Mouse (Mus musculus) lung, embryonic 14.5 days (tissue): ENCODE data around the gene Gm17018. TPM values are rescaled to one million over a fixed set of nuclear protein-coding genes. Genes with fewer than 3 reads are reported as not detected.
A peak's percentile ranks its signal among the peaks of the same experiment; 100 is the strongest.

Experiments
- ATAC-seq: fragments of 200-750 bp; cut with Nextera tagmentation; 2 replicates; pipeline ENCODE4 v1.8.0; 2017; ENCODE audit warnings: mild to moderate bottlenecking, moderate TSS enrichment, moderate library complexity; ENCODE audit not compliant: insufficient read depth
- DNase-seq: peaks from one replicate; pipeline ENCODE4 v3.0.0-alpha.2; 2015
- H3K27ac ChIP-seq: fragments of 300-500 bp; sonication (generic); 2 replicates; pipeline ENCODE4 v1.5.1; 2014; ENCODE audit warnings: low read depth, mild to moderate bottlenecking, moderate library complexity
- H3K27me3 ChIP-seq: fragments of 300-500 bp; sonication (generic); 2 replicates; pipeline ENCODE4 v1.6.1; 2014; ENCODE audit warnings: low read length, control low read depth; ENCODE audit not compliant: insufficient read depth
- H3K36me3 ChIP-seq: fragments of 300-500 bp; sonication (generic); 2 replicates; pipeline ENCODE4 v1.6.1; 2014; ENCODE audit warnings: control low read depth; ENCODE audit not compliant: insufficient read depth
- H3K4me1 ChIP-seq: fragments of 300-500 bp; sonication (generic); 2 replicates; pipeline ENCODE4 v1.6.1; 2014; ENCODE audit warnings: antibody characterized with exemption, control low read depth; ENCODE audit not compliant: insufficient read depth
- H3K4me2 ChIP-seq: fragments of 300-500 bp; sonication (generic); 2 replicates; pipeline ENCODE4 v1.6.1; 2014; ENCODE audit warnings: mild to moderate bottlenecking
- H3K4me3 ChIP-seq: fragments of 300-500 bp; sonication (generic); 2 replicates; pipeline ENCODE4 v1.5.1; 2014; ENCODE audit warnings: low read depth, low read length
- H3K9ac ChIP-seq: fragments of 300-500 bp; sonication (generic); 2 replicates; pipeline ENCODE4 v1.6.1; 2014
- H3K9me3 ChIP-seq: fragments of 300-500 bp; sonication (generic); 2 replicates; pipeline ENCODE4 v1.6.1; 2016; ENCODE audit warnings: low read depth, low read length, control low read depth
- CTCF ChIP-seq: IDR thresholded peaks from 2 replicates; pipeline ENCODE4 v1.5.1; 2016; ENCODE audit warnings: antibody characterized with exemption, low read depth
- WGBS: fragments of 180-500 bp; shearing (Covaris S2); extraction: QIAGEN DNeasy Blood & Tissue Kit; methylation state at CpG from one replicate; pipeline ENCODE4 v1.1.7; 2014; 5-methylcytosine and 5-hydroxymethylcytosine counted together
- polyA plus RNA-seq: library from polyadenylated mRNA; unstranded; fragments of >200 nt; fragmentation: Nextera tagmentation; extraction: Ambion mirVana; gene quantifications from 2 replicates; pipeline ENCODE4 v1.2.1, GENCODE M21; 2014

Gene Gm17018
- polyA plus RNA-seq, 1 experiment from 2014 or later: 48.0 TPM

DNA sequence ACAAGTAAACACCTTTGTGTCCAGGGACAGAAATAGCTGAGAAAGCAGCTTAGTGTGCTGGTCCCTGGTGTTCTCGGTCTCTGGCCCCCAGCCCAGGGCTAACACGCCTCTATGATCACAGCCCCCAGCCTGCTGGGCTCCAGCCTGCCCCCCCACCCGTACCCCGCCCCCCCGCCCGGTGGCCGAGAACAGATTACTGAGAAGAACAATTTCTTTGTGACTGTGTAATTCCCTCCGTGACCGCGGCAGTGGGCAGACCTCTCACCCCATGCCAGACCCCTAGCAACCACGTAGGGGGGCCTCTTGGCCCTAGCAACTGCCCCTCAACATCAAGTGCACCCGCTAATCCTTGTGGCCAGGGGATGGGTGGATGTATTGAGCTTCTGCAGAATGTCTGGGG is 19.8 kb downstream of the Gm17018 start:
- H3K9me3 ChIP-seq: no peaks in the 10 kb centered on the region
- H3K9ac ChIP-seq: no peak overlapping the region
- no peak for DNase-seq
- peaks cover 34% of the 10 kb centered on the region; the same call in 1 of the 2 replicates for H3K36me3 ChIP-seq
- ATAC-seq: no peak
- H3K4me2 ChIP-seq: no peak overlapping the region
- 77% methylated on average over 12 of the region's 12 CpGs for WGBS
- no peak overlapping the region for H3K27ac ChIP-seq
- H3K4me3 ChIP-seq: no peak overlapping the region
- H3K4me1 ChIP-seq: peaks cover 16% of the 10 kb centered on the region
- no peak for TF ChIP-seq CTCF
- H3K27me3 ChIP-seq: no peaks in the 10 kb centered on the region

DNA sequence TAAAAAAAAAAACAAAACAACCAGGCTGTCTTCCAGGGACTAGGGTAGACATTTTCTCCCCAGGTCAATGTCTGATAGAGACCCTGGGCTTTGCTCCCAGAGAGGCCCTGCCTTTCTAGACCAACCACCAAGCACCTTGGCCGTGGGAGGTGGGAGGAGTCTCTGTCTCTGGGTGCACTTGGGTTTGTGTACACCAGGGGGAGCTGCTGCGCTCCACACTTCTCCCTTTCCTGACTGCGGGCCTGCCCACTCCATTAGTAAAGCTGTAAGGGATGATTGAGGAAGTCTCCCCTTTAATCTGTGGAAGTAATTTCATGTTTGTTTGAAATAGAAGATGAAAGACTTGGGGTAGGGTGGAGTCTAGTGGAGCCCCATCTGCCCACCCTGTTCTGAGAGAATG is 20.8 kb downstream of the Gm17018 start:
- Histone ChIP-seq H3K9me3 (no peaks in the 10 kb centered on the region), H3K9ac (no peak overlapping the region), H3K27me3 (no peaks in the 10 kb centered on the region), H3K36me3 (peaks cover 34% of the 10 kb centered on the region; the same call in 1 of the 2 replicates), H3K4me1 (peaks cover 6% of the 10 kb centered on the region), H3K27ac (no peak overlapping the region), H3K4me2 (no peak overlapping the region), H3K4me3 (no peak overlapping the region)
- no peak for ATAC-seq
- DNase-seq: peak; percentile 69
- WGBS: 67% methylated on average over 3 of the region's 3 CpGs
- peak; percentile 76 for TF ChIP-seq CTCF

DNA sequence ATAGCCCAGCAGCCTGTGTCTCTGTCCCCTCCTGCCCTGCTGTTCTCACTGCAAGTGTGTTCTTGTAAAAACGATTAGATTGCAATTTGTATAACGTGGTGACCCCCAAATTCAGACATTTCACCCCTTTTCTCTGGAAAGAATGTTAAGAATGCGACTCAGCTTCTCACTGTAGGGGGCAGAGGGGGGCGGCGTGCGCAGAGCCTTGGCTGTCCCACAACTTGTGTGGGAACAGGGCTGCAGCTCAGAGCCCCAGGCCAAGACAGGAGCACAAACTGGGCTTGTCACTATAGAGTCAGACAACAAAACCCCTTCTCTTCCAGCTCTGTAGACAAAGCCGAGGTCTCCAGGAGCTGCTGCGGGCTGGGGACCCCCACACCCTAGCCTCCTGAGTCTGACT is 21.7 kb downstream of the Gm17018 start:
- Histone ChIP-seq H3K9me3 (no peaks in the 10 kb centered on the region), H3K4me3 (no peak overlapping the region), H3K4me2 (no peak overlapping the region), H3K27me3 (no peaks in the 10 kb centered on the region), H3K9ac (no peak overlapping the region), H3K36me3 (peaks cover 33% of the 10 kb centered on the region; the same call in 1 of the 2 replicates), H3K4me1 (peaks cover 2% of the 10 kb centered on the region; the same call in 1 of the 2 replicates), H3K27ac (no peak overlapping the region)
- TF ChIP-seq CTCF: no peak
- DNase-seq (no peak), ATAC-seq (no peak)
- whole genome bisulfite sequencing: 22% methylated on average over 8 of the region's 8 CpGs

DNA sequence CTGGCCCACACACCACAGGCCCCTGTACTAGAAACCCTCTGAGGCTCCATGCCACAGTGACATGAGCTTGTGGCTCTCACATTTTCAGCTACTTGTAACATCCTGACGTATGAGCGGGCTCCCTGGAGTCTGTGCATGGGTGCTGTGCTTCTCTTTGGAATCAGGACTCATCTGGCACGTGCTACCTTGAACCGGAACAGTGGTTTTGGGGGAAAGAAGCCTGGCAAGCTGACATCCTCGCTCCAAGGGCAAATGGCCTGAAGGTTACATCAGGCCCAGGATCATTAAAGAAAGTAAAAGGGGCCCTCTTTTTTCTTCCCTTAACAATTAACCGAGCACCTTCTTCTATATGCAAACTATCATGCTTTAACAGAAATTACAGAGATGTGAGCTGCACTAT is 22.7 kb downstream of the Gm17018 start:
- H3K4me2 ChIP-seq: no peak overlapping the region
- no peak for TF ChIP-seq CTCF
- H3K27ac ChIP-seq: no peak overlapping the region
- no peaks in the 10 kb centered on the region for H3K9me3 ChIP-seq
- DNase-seq (no peak), ATAC-seq (no peak)
- H3K9ac ChIP-seq: no peak overlapping the region
- peaks cover 24% of the 10 kb centered on the region; the same call in 1 of the 2 replicates for H3K36me3 ChIP-seq
- 89% methylated on average over 6 of the region's 6 CpGs for WGBS
- peaks cover 2% of the 10 kb centered on the region; the same call in 1 of the 2 replicates for H3K4me1 ChIP-seq
- H3K4me3 ChIP-seq: no peak overlapping the region
- no peaks in the 10 kb centered on the region for H3K27me3 ChIP-seq

DNA sequence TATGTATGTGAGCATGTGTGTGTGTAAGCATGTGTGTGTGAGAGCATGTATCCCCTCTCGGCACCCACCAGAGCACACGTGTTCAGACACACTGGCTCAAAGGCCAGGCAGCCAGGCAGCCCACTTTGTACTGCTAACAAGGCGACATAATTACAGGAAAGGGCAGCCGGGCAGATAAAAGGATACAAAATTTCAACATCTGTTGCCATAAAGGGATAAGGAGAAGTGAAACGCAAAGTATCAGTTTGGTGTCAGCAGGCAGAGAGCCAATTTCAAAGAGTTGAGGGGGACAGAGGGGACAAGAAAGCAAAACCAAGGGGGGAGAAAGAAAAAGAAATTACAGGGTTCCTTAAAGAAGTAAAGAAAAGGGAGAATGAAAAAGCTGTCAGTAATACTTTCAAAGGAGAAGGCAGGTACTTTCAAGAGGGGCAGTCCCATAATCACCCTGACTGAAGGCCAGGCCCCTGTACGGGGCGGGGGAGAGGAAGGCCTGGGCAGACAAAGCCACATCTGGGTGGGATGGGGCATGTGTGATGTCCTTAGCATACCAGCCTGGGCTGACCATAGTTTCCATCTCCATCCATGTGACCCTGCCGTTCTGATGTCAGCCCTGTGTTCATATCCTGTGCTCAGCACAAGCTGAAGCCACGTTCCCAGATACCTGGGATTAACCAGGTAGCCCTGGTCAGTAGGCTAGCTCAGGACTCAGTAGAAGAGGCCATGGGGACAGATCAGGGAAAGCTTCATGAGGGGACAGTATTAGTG is 24.6 kb downstream of the Gm17018 start:
- H3K9me3 ChIP-seq: no peaks in the 10 kb centered on the region
- H3K36me3 ChIP-seq: 0 out of 2 replicates have a peak, but pooled peaks cover 5% of the 10 kb centered on the region
- H3K4me1 ChIP-seq: peaks cover 2% of the 10 kb centered on the region; the same call in 1 of the 2 replicates
- no peaks in the 10 kb centered on the region for H3K27me3 ChIP-seq
- WGBS: 56% methylated on average over 9 of the region's 9 CpGs
- no peak for DNase-seq
- no peak for ATAC-seq
- H3K27ac ChIP-seq: no peak overlapping the region
- no peak overlapping the region for H3K4me3 ChIP-seq
- no peak overlapping the region for H3K9ac ChIP-seq
- no peak for TF ChIP-seq CTCF
- H3K4me2 ChIP-seq: no peak overlapping the region

DNA sequence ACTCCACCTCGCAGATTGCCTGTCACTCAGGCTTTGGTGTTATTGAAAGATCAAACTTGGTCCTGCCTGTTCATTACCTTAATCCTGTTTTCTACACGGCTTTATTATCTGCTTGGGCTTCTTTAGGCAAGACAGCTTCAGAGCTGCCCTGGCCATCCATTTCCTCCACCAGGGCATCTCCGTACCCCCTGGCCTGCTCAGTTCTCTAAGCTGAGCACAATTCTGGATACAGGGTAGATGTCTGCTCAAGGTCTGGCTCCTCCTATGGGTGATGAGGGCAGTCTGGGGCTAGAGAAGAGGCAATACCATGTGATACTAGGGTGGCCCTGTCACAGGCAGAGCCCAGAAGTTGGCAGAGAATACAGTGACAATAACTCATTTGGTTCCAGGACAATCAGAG is 26.4 kb downstream of the Gm17018 start:
- no peak for TF ChIP-seq CTCF
- Histone ChIP-seq H3K4me2 (no peak overlapping the region), H3K27me3 (no peaks in the 10 kb centered on the region), H3K36me3 (0 out of 2 replicates have a peak, but pooled peaks cover 5% of the 10 kb centered on the region), H3K9ac (no peak overlapping the region), H3K4me1 (peaks cover 6% of the 10 kb centered on the region), H3K4me3 (no peak overlapping the region), H3K9me3 (no peaks in the 10 kb centered on the region), H3K27ac (no peak overlapping the region)
- 60% methylated on average over 3 of the region's 3 CpGs for WGBS
- ATAC-seq (no peak), DNase-seq (no peak)

DNA sequence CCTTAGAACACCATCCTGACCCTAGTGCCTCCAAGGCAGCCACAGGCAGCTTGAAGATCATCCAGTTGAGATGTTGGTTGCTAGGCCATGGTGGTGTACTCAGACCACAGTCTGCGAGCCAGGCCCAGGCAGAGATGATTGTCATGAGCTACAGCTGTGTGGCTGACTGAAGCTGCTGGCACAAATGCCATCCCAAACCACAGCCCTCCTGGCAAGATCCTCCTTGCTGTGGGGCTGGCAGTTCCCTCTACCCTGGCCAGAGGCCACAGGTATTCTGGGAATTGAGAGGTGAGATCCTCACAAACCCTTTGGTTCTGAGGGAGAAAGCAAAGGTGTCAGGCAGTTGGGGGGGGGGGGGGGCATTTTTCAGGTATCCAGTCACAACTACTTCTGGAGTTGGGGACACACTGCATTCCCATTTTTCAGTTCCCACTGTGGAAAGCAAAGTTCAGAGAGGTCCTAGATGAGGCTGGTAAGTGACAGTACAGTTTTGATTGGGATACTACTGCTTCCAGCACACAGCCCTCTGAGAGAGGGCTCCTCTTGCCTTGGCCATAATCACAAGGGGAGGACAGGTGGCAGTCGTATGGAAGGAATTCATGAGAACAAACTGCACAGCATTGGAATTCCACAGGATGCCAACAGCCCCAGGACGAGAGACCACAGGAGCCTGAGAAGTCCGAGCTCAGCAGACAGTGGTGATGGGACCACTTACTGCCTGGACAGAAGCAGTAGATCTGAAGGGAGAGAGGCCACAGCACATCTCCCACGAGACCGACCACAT is 27.3 kb downstream of the Gm17018 start:
- H3K9me3 ChIP-seq: no peaks in the 10 kb centered on the region
- H3K9ac ChIP-seq: no peak overlapping the region
- no peak overlapping the region for H3K27ac ChIP-seq
- H3K36me3 ChIP-seq: 0 out of 2 replicates have a peak, but pooled peaks cover 5% of the 10 kb centered on the region
- 79% methylated on average over 6 of the region's 6 CpGs for WGBS
- H3K27me3 ChIP-seq: no peaks in the 10 kb centered on the region
- DNase-seq (no peak), ATAC-seq (no peak)
- no peak overlapping the region for H3K4me2 ChIP-seq
- no peak for TF ChIP-seq CTCF
- H3K4me3 ChIP-seq: no peak overlapping the region
- peaks cover 6% of the 10 kb centered on the region; the same call in 1 of the 2 replicates for H3K4me1 ChIP-seq
